Mouse (Mus musculus) heart, postnatal 4 days (tissue): Measurements from ENCODE around the gene Eva1b. TPM values are rescaled to one million over a fixed set of nuclear protein-coding genes. Genes with fewer than 3 reads are reported as not detected.
A peak's percentile ranks its signal among the peaks of the same experiment; 100 is the strongest.

Source experiments
- DNase-seq: peaks from one replicate; pipeline ENCODE4 v3.0.0; 2021
- total RNA-seq, 2 experiments: library from RNA; stranded (reverse); gene quantifications; 2 replicates each; pipeline ENCODE4 v1.2.3; 2021

Eva1b gene
- total RNA-seq, result 10 to 100 TPM; 27.3 to 29.3 TPM

DNA sequence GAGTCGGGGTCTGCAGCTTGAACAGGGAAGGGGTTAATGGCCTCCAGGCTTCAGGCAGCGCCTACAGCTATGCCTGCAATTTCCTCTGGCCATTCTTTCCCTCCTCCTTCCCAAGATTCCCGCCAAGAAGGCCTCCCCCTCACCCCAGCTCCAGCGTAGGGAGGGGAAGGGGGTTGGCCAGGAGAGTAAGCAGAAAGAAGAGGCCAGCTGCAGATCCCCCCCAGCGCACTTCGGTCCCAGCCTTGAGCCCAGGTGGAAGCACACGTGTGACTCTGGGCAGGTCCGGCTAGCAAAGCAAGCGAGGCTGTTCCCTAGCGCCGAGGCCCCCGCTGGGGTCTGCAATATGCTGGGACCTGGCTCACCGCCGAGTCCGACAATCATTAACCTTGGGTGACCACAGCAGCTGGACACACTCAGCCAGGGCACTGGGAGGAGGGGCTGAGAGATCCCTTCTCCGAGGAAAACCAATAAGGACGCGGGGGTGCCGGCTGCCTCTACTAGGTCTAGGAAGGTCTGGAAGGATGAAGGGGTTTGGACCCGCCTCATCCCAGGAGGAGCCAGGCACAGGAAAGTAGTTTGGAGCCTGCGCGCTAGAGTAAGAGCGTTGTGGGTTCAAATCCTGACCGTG lies at the start of gene Eva1b:
Gene Eva1b (plus strand): TSS at position 212 of the 628 bp plus-strand sequence.
- peak; percentile 79 for DNase-seq

DNA sequence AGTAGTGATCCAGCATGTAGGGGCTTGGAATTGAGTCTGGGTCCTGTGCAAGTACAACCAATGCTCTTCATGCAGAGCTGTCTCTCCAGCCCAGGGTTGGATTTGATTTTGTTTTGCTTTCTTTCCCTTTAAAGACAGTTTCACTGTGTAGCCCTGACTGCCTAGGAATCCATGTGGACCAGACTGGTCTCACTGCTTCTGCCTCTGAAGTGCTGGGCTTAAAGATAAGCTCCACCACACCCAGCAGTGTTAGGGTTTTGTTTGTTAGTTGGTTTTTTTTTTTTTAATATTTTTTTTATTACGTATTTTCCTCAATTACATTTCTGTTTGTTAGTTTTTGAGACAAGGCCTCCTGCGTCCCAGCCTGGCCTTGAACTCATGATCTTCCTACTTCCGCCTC lies 48.2 kb upstream of the Eva1b start:
- no peak for DNase-seq

DNA sequence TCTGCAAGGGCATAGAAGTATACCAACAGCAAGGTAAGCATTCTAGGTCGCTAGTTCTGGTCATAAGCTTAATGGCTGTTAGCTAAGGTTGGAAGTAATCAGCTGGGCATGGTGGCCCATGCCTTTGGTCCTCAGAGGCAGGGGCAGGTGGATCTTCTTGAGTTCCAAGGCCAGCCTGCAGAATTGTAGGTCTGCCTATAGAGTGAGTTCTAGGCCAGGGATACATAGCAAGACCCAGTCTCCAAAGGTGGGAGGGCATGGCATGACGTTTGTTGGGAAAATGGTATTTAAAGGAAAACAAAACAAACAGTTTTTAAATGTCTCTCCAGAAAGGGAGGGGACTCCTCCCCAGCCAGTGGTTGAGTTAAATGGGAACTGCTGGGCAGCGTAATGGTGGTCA lies 46.8 kb upstream of the Eva1b start:
- DNase-seq, result no peak

GRCm38 (mm10) chr4:126102061-126102841 lies 45.3 kb upstream of the Eva1b start:
- DNase-seq, result peak; percentile 37

DNA sequence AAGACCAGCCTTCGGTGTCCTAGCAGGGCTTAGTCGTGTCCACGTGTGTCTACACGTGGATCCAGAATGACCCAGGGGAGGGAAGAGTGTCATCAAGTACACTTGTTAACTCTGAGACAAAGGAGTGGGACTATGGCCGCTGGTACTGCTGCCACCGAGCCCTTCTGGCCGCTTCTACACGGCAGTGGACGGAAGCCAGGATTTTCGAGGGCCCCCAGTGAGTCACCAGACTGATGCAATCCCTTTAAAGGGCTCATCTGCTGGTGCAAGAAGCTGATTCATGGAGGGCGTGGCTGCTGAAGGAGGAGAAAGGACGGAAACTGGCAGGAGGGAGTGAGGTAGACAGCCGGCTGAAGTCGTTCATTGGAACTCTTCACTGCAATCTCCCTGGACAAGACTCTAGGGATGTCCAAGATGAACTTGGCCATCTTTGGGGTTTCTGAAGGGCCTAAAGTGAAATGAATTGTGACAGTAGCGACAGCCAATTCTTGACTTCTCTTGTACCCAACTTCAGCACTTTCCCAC lies 44.4 kb upstream of the Eva1b start:
- peak; percentile 94 for DNase-seq

DNA sequence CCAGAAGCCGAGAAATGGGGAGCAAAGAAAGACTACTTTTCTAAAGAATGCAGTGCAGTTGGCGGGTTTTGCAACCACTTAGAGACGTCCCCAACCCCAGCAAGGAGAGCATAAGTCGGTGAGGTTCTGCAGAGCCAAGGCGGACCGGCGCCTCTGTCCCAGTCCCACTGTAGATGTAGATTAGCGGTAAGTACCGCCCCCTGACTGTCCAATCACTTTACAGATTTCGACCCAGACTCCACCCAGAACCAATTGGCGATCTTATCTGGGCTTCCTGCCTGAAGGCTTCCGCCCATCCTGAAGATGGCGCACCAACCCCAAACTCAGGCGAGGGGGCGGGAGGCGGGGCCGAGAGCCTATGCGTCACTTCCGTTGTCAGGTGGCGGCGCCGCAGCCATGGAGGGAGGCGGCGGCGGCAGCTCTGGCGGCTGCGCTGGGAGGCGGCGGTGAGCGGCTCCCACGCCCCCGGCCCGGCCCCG lies 43.9 kb upstream of the Eva1b start, which contains the start of gene Stk40:
Gene Stk40 (plus strand): TSS at position 368 of the 479 bp plus-strand sequence.
- peak; percentile 97 for DNase-seq

DNA sequence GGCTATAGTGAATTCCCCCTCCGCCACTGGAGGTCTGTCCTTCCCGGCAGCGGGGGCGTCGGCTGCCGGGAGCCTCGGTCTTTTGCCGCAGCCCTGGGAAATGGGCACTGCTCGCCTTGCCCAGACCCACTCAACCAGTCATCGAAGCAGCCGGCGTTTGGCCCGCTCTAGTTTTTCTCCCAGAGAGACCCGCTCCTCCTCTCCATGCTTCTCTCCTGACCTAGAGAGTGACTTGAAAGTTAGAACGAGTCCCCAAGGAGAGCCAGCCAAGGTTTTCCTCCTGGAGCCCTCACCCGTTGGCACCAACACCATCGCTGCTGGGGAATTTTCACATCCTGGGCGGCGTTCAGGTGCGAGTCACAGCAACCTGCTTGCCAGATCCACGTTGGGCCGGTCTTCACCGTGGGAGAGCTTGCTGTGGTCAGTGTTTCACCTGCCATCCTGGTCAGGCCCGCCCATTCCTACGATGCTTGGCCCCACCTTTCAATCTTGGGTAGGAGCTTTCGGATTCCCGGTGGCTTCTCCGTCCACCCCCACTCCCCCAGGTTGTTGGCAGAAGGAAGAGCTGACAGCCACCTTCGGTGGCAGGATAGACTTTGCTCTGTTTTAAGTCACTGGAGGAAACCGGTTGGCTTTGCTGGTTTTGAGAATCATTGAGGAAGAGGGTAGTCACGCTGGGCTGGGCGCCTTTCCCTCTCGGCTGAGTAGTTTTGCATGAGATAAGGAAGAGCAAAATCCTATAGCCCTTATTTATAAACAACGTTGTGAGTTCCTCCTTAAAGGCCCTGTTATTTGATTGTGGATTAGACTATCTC lies 43.1 kb upstream of the Eva1b start:
- no peak for DNase-seq

DNA sequence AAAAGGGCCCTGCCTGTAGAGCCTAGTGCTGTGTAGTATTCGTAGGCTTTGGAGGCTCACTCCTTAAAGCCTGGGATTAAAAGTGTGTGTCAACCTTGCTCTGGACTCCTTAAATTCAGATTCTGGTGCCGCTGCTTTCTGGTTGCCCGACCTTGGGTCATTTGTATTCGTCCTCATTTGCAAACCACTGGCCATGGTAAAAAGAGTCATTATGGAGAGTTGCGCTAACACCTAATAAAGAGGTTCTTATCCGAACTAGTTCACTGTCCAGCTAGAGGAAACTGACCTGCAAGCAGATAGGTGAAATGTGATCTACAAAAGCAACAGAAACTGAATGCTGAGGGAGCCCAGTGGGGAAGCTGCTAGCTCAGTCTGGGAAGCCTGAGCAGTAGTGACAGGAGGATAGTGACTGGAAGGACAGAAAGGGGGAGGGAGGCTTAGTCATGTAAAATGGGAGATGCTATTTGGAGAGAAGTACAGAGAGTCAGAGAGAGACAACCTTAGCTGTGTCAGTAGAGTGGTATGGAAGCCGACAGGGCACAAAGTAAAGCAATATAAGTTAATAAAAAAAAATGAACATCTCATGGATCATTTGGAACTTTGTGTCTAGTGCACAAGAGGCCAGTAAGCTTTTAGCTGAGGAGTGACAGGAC lies 42.3 kb upstream of the Eva1b start:
- no peak for DNase-seq

GRCm38 (mm10) chr4:126108061-126108740 lies 39.3 kb upstream of the Eva1b start:
- DNase-seq, result peak; percentile 49

DNA sequence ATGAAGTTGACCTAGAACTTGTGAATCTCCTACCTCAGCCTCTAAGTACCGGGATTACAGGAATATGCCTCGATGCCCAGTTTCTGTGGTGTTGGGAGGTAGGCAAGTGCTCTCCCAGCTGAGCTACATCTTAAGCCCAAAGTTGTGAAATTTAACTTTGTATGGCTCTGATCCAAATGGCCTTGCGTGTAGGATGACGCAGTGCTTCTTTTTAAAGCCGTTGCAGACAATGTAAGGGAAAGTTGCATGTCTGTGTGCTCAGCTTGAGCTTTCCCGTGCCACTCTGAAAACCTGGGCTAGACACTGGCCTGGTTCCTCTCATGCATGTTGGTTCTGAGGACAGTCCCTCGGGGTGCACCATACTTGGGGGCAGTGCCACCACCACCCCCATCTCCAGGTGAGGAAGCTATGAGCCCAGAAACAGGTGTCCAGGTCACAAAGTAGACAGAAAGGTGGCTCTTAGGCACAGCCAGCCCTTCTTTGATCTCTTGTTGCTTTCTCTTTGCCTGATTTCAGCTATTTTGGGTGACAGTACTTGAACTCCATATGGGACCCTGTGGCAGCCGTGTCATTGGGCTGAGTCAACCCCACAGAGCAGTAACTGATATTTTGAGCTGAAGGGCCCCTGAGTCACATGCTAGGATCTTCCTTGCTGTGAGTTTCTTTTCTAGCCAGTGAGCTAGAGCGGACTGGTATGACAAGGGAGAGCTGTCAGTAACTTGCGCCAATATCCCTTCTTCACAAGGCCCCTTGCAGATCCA lies 37.8 kb upstream of the Eva1b start:
- no peak for DNase-seq

- peak; percentile 87 for DNase-seq
These were observed 37.0 kb upstream of the Eva1b start for GRCm38 (mm10) chr4:126110374-126111152.

- peak; percentile 54 for DNase-seq
These were observed 36.4 kb upstream of the Eva1b start for GRCm38 (mm10) chr4:126111153-126111549.

DNA sequence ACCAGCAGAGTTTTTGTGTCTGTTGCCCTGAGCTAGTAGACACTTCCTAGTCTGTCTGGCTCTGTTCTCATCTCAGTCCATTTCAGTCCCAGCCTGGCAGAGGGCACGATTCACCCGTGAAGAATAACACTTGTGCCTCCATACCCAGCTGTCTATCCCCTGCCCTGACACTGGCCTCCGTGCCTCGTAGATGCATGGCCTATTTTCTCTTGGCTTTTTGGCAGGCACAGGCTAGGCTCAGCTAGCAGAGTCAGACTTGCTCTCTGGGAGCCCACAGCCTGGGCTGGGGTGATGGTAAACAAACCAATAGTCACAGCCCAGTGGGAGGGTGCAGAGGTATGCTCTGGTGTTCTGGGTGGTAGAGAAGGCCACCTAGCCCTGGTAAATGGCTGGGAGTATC lies 34.3 kb upstream of the Eva1b start:
- DNase-seq, result no peak

DNA sequence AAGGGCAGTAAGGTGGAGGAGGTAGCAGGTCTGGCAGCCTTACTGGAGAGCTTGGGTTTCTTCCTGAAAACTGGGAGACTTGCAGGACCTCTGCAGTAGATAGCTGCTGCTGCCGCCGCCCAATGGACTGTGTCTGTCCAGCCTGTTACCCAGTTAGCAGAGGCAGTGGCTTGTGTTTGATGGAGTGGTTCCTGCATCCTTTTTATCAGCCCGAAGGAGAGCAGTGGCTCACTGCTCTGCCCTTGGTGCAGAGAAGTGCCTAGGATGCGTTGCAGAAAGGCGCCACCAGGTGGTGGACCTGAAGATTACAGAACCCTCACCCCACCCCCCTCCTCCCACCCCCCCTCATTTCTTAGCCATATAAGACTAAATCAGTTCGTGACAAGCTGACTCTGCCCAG lies 33.6 kb upstream of the Eva1b start:
- peak; percentile 79 for DNase-seq

GRCm38 (mm10) chr4:126115411-126115810 lies 32.1 kb upstream of the Eva1b start:
- DNase-seq, result no peak

DNA sequence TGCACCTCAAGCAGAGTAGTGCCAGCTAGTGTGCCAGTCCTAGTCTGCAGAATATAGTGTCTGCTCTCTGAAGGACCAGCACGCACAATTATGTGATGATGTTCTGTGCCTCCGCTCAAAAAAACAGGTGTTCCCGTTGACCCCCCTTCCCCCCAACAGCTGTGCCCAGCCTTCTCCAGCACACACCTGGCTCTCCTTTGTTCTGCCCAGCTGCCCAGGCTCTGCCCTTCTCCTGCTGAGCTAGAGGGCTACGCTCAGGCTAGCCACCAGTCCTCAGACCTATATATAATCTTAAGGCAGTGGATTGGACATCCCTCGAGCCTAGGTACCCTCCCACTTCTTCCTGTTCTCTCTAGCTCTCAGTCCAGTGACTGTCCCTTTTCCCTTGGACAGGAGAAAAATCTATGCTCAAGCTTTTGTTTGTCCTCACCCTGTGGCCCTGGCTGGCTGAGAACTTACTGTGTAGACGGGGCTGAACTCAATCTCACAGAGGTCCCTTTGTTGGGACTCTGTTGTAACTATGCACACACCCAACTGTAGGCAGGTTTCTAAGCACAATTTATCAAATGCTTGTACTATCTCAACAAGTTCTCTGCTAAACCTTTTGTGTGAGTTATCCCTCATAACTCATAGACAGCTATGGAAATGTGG lies 31.5 kb upstream of the Eva1b start:
- no peak for DNase-seq

- no peak for DNase-seq
These were observed 30.4 kb upstream of the Eva1b start for GRCm38 (mm10) chr4:126117116-126117515.

DNA sequence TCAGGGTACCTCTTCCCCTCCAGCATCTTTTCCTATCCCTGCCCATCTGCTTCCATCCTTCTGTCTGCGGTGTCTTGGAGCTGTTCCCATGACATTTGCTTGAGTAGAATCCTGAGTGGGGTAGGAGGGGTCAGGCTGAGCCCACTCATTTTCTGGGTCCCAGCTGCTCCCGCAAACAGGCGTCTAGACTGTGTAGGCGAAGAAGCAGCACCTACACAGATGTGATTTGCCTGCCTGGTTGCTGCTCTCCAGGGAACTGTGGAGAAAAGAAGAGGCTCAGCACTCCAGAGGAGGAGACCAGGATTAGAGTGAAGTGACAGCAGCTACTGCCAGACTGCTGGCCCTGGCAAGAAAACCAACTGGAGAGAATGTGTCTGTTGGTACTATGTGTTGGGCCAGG lies 28.9 kb upstream of the Eva1b start:
- no peak for DNase-seq

GRCm38 (mm10) chr4:126119051-126119450 lies 28.5 kb upstream of the Eva1b start:
- DNase-seq, result no peak
